Mouse (Mus musculus): Measurements from ENCODE around the gene Tnfrsf18.

The Tnfrsf18 gene

GRCm38 (mm10) chr4:156026013-156026412 is at the start of gene Tnfrsf18:
Gene Tnfrsf18, plus strand, starts transcription at chr4:156026164.
- DNase-seq (ENCODE audit: low read depth), result peak; percentile 61

DNA sequence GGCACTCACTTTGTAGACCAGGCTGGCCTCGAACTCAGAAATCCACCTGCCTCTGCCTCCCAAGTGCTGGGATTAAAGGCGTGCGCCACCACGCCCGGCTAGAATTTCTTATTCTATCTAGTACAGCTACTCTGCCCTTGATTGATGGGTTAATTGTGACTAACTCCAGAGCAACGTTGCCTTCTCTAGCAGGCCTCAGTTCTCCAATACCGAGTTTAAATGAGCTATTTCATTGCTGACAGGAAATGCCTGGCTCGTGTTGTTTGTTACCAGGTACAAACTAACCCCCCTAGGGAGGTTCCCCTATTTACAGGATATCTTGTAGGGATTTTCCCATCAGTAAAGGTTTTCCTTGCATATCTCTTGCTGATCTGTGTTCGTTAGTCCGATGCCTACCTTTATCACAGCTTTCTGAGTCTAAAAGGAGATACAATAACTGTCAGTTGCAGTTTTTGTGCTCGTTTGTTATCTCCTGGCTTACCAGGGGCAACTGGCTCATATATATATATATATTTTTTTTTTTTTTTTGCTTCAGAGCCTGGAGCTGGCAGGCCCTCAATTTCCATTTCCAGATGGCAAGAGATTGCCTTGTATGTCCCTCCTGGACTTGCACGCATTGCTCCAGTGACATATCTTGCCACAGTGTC is 44.4 kb upstream of the Tnfrsf18 start:
- no peak for DNase-seq (ENCODE audit: low read depth)

DNA sequence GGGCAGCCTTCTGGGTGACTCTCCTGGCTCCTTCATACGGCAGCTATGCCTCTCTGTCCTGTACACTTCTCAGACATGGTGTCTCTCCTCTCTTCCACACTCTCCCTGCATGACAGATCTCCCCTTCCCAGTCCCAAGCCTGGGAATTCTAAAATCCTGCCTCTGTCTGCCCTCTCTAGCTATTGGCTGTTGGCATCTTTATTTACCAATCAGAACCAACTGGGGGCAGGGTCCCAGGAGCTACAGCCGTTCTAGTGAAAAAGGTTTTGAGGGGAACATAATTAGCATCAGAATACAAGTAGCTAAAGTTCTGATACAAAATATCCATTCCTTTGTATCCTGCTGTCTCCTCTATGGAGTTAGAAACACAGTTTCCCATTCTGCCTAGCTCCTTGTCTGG is 42.2 kb upstream of the Tnfrsf18 start:
- no peak for DNase-seq (ENCODE audit: low read depth)

DNA sequence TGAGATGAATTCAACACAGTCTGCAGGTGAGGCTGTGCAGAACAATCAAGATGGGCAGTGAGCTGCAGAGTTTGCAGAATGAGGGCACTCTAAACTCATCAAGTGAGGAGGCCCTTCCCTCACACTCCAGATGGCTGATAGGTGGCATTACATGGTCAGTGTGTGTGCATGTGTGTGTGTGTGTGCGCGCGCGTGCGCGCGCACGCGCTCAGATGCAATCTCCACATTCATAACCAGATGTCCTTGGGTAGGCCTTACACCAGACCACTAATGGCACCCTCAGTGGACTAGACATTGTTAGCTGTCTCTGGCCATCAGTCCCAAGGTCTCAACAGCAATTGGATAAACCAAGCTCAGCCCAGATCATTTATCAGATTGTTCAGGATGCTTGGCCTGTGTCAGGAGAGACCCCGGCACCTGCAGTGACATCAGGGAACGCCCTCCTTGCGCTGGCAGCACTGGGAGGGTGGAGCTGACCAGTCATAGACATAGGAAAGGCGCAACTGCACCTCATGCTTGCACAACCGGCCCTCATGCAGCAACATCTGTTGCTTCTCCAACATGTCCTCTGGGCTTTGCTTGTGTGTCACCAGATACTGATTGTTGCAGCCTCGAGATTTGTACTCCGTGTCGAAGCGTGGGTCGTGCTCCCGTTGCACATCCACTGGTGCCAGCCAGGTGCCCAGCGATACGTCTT is 34.6 kb upstream of the Tnfrsf18 start:
- DNase-seq (ENCODE audit: low read depth), result peak; percentile 87

- DNase-seq (ENCODE audit: low read depth), result no peak
Observed at GRCm38 (mm10) chr4:155991908-155992230, 34.1 kb upstream of the Tnfrsf18 start.

DNA sequence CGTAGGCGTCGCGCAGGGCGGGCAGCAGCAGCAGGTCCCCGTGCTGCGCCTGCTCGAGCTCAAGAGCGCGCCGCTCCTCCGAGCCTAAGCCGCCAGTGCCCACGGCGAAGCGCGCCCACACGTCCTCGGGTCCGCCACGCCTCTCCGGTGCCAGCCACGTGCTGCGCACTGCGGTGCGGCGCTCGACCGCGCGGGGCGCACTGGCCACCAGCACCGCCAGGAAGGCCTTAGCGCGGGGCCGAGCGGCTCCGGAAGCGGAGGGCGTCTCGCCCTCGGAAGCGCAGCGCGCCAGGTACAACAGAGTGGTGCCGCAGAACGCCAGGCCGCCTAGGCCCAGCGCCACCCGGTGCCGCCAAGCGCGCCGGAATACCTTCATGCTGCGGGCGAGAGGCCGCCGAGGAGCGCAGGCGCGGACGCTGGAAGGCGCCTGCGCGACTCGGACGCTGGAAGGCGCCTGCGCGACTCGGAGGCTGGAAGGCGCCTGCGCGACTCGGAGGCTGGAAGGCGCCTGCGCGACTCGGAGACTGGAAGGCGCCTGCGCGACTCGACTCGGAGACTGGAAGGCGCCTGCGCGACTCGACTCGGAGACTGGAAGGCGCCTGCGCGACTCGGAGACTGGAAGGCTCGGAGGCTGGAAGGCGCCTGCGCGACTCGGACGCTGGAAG is 33.6 kb upstream of the Tnfrsf18 start, which contains the start of the genes B3galt6 and Sdf4:
B3galt6 (minus strand) TSS at position 409 of the 665 bp plus-strand sequence.
Sdf4 (plus strand) TSS at position 632 of the 665 bp plus-strand sequence.
- peak; percentile 95 for DNase-seq (ENCODE audit: low read depth)

DNA sequence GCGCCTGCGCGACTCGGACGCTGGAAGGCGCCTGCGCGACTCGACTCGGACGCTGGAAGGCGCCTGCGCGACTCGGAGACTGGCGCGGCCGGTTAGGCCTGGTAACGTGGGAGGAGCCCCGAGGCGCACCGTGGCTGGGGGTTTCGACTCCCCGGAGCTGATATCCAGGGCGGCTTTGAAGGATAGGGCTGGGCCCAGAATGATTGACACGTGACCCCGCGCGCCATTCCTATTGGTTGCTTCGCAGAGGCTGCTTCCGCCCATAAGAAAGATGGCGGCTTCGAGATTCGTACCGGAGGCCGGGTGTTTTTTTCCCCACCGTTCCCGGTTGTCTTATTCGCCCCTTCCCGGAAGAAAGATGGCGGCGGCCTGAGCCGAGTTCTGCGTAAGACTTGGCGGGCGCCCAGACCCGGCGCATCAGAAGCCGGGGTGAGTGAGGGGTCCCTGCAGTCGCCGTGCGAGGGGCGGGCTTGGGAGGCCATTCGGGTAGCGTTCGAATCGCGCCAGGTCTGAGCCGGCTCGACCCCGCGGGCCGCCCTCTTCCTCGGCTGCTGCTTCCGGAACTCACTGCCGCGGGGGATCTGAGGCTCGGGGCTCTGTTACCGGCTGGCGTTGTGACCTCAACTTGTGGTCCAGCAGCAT is 32.9 kb upstream of the Tnfrsf18 start:
- peak; percentile 96 for DNase-seq (ENCODE audit: low read depth)

- no peak for DNase-seq (ENCODE audit: low read depth)
Observed at GRCm38 (mm10) chr4:155993606-155994005, 32.4 kb upstream of the Tnfrsf18 start.

DNA sequence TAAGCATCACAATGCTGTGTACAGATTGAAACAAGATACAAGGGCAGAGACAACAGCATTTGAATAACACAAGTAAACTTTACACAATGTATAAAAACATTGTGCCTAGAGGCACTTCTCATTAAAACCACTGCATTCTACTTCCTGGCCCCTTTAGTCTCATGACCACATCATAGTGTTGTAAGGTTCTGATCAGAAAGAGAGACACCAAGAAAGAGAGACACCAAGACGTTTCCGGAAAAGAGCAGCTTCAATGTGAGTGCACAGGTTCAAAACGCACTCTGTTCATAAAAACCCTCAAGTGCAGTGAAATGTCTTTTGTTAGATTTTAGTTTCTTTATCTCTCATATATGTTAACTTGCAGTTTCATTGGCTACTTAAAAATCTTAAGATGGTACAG is 21.9 kb upstream of the Tnfrsf18 start:
- no peak for DNase-seq (ENCODE audit: low read depth)

- no peak for DNase-seq (ENCODE audit: low read depth)
Observed at GRCm38 (mm10) chr4:156008369-156008768, 17.6 kb upstream of the Tnfrsf18 start.

DNA sequence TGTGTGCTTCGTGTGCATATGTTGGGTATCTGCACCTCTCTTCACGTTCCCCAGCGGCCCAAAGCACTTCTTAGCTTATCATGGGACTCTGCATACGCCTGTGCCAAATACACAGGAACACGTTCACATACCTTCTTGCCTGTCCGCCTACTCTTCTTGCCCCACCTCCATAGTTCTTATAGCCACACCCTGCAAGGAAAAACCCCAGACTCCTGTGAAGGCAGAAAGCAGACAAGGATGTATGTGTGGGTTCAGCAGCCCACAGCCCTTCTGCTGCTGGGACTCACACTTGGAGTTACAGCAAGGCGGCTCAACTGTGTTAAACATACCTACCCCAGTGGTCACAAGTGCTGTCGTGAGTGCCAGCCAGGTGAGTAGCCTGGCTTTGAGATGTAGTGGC is 12.3 kb upstream of the Tnfrsf18 start, which contains the start of gene Tnfrsf4:
Tnfrsf4 (plus strand) TSS at position 207 of the 400 bp plus-strand sequence.
- no peak for DNase-seq (ENCODE audit: low read depth)

DNA sequence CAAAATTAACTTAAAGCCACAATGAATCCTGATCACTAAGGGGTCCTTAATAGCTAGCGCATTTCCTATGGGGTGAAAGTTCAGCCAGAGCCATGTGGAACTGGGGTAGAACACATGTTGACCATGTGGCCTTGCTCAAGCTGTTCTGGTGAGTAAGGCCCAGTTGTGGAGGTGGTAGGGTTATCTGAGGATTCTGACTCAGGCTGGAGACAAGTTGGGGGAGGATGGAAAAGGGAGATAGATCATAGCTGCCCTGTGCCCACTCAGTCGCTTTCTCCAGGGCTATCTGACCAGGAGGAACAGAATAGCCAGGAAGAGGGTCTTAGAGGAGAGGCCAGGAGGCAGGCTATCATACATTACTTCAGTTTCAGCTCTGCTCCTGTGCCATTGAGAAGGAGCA is 11.5 kb upstream of the Tnfrsf18 start:
- peak; percentile 18 for DNase-seq (ENCODE audit: low read depth)

GRCm38 (mm10) chr4:156019771-156020170 is 6.2 kb upstream of the Tnfrsf18 start:
- no peak for DNase-seq (ENCODE audit: low read depth)

- no peak for DNase-seq (ENCODE audit: low read depth)
Observed at GRCm38 (mm10) chr4:156021381-156021780, 4.6 kb upstream of the Tnfrsf18 start.

DNA sequence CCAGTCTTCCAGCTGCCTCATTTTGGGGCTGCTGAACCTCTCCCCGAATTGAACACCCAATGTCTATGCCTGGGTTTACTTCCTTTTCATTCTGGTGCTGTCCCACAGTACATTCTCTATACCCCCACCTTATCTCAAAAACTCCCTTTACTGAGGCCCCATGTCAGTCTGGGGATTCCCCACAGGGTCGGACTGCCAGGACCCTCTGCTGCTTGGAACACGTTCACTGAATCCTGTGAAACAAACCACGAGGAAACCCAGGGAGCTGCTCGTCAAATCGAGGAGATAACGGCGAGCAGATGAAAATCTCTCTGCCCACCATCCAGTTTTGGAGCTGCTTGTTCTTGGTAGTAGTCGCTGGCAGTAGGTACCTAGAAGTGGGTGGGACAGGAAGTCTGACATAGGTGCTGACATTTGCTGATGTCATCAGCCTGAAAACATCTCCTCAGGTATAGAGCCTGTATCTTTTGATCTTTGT is 4.0 kb upstream of the Tnfrsf18 start:
- DNase-seq (ENCODE audit: low read depth), result no peak

DNA sequence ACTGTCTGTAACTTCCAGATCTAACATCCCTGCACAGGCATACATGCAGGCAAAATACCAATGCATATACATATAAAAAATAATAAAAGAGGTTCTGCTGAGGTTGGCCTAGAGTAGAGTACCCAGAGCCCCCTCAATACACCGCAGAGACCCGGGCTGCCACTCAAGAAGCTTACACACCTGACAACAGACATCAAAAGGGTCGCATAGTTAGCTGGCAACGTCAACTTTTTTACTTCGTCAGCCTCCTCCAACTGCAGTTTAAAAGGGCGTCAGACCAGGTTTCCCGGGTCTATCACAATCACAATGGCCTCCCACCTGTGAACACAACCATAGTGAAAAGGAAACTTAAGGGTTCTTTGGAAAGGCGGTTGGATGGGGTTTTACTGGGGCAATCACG is 2.4 kb upstream of the Tnfrsf18 start:
- no peak for DNase-seq (ENCODE audit: low read depth)

DNA sequence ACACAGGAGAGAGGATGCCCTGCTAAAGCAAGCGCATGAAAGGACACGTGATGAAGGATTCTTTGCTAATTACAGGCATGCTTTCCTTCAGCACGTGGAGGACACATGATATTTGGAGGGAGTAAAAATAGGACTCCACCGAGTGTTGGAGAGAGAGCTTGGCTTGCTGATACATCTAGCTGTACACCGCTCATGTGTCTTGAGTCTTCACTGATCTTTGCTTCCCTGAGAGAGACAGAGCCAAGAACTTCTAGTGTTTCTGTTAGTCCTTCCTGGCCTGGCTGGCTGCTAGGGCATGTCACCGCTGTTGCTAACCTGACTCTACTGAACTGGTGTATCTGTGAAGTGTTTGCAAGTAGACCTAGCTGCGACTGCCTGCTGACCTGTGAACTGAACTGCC is 1.8 kb upstream of the Tnfrsf18 start:
- no peak for DNase-seq (ENCODE audit: low read depth)

- DNase-seq (ENCODE audit: low read depth), result no peak
Observed at GRCm38 (mm10) chr4:156028580-156028979, 2.6 kb downstream of the Tnfrsf18 start.

DNA sequence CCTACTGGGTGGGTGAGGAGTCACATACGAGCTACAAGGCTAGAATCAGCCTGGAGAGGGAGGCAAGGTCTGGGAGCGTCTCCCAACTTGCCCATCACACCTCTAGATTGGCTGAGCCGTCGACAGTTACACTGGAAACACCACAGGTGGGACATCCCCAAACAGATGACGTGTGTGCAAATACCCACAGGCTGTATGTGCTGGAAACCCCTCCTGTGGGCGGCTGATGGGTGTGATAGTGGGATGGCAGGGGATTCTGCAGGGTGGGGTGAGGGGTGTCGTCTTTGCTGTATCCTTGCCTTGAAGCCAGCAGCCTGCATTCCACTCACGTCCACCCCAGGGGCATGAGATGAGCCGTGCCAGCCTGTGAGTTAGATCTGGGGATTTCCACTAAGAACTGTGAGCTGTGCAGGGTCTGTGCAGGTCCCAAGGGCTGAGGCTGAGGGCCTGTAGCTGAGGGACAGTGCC is 4.7 kb downstream of the Tnfrsf18 start:
- no peak for DNase-seq (ENCODE audit: low read depth)

DNA sequence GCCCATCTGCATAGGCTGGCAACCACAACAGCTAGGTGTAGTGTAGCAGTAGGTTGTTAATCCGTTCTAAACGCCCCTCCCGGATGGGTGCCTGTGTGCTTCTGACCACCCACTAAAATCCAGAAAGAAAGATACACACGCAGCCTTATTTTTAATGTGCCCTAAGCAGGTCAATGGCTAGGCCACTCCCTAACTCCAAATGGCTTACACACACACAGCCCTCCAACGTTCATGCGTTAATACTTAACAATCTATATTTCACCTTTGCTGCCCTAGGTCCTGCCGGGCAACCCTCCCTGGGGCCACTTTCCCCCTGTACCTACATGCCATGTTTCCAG is 5.3 kb downstream of the Tnfrsf18 start:
- no peak for DNase-seq (ENCODE audit: low read depth)

- DNase-seq (ENCODE audit: low read depth), result peak; percentile 91
Observed at GRCm38 (mm10) chr4:156031593-156032391, 5.8 kb downstream of the Tnfrsf18 start.

GRCm38 (mm10) chr4:156032856-156033255 is 6.9 kb downstream of the Tnfrsf18 start:
- peak; percentile 58 for DNase-seq (ENCODE audit: low read depth)
